Mouse (Mus musculus) embryo, embryonic 9.5 days (tissue): ENCODE data around the gene Irs2.

Source experiments
- DNase-seq: peaks from one replicate; pipeline ENCODE4 v3.0.0-alpha.2; 2017; ENCODE audit errors: extremely low spot score

The Irs2 gene

DNA sequence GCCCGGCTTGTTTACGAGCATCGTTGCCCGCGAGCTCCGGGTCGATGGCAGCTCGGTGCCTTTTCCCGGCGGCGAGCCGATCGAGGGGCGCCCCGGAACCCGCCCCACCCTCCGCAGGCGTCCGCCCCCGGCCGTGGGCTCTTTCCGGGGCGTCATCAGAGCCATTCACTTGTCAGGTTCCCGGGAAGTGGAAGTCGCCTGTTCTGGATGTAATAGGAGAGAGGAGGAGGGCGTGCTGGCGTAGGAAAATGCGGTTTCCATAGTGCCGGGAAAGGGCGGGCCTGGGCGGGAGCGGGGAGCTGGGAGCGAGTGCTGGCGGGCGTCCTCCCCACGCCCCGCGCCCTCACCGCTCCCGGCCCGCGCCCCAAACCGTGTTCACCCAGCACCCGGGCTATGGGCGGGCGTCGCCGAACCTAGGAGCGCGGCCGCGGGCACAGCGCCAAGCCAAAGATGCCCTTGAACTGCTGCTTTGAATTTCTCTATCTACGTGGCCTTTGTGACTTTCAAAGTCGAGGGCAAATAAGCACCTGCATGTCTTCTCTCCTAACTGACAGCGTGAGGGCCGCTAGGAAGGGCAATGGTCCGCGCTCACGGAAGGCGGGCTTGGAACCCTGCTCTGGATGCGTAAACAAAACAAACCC, 1.3 kb upstream of the Irs2 start:
- DNase-seq, result peak; percentile 82

DNA sequence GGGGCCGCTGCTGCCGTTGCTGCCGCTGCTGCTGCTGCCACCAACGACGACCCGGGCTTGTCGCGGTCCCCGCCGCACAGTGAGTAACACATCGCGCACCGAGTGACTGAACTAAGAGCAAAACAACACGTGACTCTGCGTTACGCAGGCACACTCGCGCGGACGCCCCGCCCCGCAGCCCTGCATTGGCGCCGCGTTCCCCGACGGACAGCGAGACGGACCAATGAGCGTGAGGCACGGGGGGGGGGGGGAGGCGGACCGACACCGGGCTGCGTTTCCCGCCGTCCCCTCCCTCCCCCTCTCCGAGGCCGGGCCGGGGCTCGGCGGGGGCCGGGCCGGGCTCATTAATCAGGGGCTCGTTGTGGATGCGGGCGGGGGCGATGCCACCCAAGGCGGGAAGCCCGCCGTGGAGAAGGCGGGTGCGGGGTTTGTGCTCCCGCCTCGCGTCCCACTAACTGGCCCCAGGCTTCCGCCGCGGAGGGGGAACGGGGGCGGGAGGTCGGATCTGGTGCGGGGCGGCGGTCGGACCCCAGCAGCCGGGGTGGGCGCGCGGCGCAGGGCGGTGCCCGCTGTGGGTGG, 673 bp upstream of the Irs2 start:
- peak; percentile 99 for DNase-seq

DNA sequence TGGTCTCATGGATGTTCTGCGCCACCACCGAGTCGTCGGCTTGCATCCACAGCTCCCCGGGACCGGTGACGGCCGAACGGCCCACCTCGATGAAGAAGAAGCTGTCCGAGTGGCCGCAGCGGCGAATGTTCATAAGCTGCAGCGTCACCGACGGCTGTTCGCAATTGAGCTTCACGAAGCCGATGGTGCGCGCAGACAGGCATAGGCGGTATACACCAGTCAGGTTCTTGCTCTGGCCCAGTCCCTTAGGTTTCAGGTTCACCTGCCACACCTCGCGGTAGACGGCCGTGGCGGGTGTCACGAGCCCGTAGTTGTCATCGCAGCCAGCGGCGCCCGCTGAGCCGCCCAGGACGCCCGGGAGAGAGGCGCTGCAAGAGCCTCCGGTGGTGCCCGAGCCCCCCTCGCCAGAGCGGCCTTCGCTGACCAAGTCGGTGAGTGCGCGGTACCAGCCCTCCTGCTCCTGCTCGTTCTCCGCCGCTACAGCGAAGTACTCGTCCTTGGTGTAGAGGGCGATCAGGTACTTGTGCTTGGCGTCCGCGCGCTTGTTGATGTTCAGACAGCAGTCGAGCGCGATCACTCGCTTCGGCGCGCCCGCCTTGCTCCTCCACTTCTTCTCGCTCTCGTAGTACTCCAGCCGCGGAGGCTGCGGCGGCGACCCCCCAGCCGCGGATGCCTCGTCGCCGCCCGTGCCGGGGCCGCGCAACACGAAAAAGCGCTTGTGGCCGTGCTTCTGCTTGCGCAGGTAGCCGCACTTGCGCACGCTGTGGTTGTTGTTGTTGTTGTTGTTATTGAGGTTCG, 478 bp downstream of the Irs2 start:
- peak; percentile 74 for DNase-seq

DNA sequence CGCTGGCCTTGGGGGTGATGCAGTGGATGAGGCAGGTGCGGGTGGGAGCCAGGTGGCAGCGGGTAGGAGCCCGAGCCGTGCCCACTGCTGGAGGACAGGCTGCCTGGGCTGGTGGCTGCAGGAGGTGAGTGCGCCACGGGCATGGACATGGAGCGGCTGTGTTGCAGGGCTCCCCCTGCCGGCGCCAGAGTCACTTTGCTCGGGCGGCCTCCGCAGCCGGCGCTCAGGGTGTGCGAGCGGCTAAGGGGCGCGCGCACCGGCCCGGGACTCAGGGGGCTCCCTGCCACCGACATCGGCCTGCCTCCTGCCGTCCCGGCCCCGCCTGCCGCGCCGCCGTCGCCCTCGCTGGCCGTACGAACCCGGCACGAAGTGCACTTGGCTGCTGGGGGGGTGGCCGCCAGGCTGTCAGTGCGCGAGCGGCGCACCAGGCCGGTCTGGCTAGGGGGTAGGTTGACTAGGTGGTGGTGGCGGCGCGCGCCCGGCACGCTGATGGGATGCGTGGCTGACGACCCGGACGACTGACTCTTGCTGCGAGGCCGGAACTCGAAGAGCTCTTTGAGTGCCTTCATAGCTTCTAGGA, 1.2 kb downstream of the Irs2 start:
- peak; percentile 89 for DNase-seq

DNA sequence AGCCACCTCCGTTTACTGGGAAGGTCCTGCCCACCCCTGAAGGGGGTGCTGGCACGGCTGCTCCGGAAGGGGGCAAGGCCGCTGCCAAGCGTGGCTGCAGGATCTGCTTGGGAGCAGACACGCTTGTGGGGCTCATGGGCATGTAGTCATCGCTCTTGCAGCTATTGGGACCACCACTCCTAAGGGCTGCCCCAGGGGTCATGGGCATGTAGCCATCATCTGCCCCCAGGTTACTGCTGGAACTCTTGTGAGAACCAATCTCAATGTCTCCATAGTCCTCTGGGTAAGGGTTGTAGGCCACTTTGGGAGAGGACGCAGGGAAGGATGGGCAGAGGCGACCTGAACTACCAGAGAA, 2.0 kb downstream of the Irs2 start:
- DNase-seq, result no peak

DNA sequence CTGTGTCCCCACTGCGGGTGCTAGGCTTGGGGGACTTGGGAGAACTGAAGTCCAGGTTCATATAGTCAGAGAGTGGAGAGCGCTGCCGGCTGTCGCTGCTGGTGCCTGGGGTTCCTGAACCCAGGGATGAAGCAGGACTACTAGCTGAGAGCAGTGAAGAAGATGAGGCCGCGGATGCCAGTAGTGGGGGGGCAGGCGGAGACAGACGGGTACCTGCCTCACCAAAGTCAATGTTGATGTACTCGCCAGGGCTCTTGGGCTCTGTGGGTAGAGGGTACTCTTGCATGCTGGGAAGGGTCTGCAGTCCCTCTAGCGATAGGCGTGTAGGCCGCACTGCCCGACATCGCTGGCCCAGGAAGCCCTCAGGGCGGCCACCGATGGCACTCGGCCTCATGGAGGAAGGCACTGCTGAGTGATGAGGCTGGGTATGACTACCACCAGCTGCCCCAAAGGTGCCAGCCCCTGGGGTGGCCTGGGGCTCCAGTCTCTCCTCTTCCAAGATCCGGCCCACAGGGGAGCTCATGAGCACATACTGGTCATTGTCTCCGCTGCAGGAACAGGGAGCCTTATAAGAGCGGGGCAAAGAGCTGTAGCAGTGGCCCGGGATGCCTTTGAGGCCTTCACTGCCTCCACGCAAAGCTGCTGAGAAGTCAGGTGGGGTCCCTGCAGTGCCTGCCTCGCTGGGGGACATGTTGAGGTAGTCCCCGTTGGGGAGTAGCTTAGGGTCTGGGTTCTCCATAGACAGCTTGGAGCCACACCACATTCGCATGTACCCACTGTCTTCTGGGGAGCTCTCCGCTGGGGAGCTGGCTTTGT, 2.6 kb downstream of the Irs2 start:
- DNase-seq, result no peak

DNA sequence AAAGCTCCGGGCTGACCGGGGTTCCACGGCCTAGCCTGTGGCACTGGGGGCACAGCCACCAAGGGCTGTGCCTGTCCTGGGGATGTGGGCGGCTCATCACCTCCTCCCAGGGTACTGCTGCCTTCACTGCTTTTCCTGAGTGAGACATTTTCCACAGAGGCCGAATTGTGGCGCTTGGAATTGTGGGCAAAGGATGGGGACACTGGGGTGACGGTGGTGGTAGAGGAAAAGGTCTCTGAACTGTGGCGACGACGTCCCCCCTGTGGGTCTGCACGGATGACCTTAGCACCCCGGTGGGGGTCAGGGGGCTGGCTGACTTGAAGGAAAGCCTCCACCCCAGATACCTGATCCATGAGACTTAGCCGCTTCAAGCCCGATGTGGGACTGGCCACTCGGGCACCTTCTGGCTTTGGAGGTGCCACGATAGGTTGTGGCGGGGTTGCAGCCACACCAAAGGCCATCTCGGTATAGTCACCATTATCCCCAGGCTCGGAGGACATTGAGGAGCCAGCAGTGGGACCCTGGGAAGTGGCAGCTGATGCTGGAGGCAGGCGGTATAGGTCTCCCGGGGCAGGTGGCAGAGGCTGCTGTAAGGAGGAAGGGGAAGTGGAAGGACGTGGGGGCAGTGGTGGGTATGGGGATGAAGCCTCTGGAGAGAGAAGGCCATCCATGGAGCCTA, 3.3 kb downstream of the Irs2 start:
- DNase-seq, result no peak

DNA sequence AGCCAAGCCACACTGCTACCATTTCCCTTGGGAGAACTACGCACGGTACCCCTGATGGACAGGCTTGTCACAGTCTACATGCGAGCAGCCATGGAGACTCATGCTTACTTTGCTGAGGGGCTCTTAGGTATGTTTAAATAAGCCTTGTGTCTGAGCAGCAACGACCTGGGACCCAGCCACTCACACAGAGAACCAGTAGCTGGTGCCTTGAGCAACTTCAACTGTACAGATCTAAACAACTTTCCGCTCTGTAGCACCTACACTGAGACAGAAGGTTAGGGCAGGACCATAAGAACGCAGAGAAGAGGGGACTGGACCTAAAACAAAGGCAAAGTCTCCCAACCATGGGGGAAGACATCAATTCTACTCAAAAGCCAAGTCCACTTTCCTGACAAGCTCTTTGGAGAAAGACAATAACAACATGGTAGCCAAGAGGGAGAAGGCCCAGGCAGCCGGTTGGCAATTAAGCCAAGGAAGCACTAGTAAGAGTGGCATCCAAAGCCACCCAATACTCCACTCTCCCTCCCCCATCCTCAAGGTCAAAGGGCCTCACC, 4.3 kb downstream of the Irs2 start:
- no peak for DNase-seq

DNA sequence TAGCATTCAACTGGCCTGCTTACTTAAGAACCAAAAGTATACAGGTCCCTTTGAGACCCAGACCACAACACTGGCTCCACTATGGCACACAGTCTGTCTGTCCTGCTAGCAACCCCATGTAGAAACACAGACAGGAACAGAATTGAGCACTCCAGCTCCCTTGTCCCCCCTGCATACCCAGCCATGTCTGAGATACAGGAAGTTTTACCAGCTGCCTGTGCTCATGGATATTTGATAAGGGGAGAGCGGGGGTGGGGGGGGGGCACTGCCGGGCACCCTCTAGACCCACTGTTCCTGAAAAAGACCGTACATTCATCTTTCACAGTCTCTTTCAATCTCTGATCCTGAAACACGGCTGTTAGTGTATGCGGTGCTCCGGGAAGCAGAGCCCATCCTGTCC, 5.0 kb downstream of the Irs2 start:
- DNase-seq, result no peak

DNA sequence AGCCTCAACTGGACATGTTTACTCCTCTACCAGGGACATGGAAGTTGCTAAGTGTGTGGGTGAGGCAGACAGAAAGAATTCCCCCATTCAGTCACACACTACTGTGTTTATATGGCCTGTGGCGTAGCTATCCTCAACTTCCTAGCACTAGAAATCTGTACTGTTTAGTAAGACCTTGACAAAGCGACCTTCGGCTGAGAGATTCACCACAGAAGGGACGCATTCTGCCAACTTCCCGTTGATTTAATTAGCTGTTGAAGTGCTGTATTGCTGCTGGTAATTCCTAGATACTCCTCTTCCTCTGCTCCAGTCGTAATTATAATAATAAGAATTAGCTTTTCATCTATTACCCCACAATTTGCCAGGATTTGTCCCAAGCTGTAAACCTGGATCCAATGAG, 5.4 kb downstream of the Irs2 start:
- DNase-seq, result no peak

DNA sequence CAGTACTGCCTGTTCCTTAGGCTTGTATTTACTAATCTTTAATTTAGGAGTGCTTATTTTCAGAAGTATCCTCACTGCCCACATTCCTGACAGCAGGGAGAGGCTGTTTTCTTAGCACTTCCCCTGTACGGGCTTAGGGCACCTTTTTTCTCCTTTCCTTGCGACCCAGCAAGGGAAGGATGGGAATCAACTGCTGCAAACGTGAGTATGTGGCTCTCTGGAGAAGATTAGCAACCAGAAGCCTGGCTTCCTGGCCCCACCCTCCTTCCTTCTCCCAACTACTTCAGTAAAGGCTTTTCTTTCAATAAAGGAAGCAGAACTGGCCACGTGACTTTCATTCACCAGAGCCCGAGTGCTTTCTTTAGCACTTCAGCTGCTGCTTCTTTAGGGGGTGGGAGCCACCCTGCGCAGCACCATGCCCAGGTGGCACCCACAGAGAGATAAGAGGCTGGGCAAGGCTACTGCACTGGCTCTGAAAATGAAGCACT, 7.2 kb downstream of the Irs2 start:
- no peak for DNase-seq

DNA sequence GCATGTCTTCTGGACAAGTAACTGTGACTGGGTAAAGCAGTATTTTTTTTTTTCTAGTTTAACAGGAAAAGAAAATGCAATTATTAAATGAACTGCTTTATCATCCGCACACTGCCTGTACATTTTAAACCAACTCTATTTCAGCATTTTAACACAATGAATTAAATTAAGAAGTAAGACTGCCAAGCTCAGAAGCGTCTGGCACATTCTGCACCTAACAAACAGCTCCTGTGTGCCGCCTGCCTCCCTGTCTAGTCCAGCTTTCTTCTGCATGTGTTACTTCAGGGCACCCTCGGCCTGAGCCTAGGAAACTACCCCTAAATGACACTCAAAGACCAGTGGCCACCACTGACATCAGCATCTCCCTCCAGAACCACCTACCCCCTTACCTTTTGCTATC, 8.7 kb downstream of the Irs2 start:
- no peak for DNase-seq

DNA sequence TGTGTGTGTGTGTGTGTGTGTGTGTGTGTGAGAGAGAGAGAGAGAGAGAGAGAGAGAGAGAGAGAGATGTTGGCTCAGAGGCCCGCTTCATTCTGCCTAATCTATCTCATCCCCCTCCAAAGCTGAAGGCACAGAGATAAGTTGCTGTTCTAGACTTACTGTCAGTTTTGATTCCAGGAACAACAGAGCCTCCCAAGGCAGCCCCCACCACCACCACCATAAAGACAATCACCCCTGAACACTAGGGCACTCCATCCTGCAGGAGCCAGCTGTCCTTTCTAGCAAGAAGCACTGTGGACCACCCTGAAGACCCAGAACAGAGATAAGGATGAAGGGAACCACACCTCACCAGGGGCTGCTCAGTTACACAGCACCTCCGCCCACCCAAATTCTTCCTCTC, 12.0 kb downstream of the Irs2 start:
- DNase-seq, result no peak

DNA sequence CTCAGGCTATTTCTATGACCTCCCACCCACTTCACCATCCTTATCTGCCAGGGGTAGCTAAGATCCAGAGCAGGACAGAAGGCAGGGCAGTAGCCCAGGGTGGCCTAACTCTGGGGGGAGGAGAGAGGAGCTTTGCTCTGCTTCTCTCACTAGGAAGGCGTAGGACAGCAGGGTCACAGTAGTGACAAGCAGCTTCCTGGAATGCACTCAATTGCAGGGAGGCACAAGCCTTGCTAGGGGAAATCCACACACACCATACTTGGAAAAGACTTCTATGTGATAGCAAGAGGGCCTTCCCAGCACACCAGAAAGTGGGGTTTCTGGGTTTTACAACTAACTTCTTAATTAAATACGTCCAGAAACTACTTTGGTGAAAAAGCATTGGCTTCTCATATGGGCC, 12.5 kb downstream of the Irs2 start:
- no peak for DNase-seq

DNA sequence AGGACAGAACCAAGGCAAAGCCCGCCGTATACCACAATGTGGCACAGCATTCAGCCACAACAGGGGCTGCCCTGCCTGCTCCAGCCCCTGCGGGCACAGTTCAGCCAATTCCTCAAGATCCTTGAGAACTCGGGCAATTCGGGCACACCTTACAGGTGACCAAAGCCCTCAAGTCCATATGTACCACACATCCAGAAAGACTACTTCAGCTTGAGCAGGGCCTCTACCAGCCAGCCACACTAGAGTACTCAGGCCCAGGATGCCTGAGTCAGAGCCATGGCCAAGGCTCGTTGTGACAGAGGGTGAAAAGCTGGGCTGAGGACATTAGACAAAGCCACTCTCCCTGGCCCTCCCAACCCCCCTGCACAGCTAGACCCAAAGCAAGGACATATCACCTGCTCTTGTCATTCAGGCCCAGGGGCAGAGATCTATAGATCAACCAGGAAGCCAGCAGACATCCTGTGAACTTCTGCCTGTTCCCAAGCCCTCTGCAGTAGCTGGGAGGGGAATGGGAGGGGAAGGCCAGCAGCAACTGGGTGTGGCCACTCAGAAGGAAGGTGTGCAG, 13.8 kb downstream of the Irs2 start:
- no peak for DNase-seq

DNA sequence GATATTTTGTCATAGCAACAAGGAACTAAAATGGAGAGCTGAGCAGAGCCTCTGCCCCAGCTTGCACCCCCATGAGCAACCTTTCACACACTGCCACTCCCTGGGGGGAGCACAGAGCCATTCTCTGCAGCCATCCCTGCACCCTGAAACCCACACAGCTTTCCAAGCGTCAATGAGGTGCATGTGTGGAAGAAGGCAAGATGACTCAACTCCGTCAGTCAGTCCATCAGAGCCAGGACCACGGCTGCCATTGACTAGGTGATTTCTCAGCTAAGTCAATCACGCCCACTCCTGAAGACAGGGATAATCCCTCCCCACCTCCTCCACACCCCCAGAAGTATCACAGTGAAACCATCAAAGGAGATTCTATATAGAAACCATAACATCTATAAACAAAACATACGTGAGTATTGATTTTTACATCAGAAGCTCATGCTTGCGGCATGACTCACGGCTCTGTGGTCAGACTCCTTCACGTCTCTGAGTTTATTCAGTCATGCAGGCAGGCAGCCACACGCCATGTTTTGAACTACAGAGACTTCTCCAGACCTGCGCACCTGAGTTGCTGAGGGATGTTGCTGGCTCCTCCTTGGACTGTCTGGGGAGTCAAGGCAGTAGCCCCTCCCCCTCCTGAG, 14.6 kb downstream of the Irs2 start:
- DNase-seq, result no peak

DNA sequence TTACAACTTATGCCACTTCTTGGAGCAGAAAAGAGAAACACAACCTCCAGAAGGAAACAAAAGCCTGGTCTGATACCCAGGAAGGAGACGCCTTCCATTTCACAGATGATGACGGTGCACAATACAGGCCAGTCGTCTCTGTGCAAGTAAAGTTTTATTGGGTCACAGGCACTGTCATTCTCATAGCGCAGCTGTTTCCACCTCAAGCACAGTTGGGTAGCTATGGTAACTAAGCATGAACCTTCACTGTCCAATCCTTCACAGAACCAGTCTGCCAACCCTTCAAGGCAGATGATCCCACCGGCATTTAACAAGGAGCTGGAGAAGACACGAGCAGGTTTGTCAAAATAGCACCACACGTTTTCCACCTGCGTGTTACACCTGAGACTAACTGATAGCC, 16.2 kb downstream of the Irs2 start:
- no peak for DNase-seq

DNA sequence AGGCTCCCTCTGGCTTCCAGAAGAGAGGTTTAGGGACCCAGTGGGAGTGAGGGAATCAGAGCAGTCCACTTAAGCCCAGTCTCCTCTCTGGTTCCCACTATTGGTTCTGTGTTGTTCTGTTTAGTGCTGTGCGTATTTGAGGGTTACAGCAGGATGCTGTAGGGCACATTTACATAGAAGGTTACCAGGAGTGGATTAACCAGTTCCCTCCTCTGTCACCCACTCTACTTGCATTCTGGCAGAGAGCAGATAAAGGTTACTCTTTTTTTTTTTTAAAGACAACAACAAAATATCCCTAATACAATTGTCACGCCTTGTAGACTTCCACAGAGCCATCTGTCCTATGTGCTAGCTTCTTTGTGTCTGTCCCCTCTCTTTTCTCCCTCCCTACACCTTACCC, 16.9 kb downstream of the Irs2 start:
- no peak for DNase-seq

DNA sequence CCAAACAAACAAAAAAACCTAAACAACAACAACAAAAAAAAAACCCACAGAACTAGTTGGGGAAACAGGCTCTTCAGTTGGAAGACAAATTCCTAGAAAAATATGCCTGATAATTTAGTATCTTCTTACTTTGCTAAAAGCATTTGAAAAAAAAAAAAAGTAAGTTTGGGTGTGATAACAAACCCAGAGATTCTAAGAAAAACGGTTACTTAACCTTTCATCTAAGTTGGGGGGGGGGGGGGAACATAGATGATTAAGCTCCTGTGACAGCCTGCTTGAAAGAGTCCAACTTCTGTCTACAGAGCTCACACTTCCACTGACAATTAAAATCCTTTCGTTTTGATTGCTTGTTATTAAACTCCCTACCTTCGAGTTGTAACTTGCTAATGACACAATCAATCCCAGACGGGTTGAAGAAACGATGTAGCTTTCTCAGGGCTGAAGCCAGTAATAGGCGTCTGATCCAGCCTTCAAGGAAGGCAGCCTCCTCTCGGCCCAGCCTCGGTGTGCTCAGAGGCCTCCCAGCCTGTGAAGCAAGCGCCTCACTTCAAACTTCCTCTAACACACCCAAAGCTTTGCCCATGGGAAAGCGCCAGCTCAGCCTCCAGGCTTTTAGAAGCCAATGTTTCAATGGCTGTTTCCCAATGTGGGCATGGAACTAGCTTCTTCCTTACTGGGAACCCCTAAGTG, 17.7 kb downstream of the Irs2 start:
- DNase-seq, result no peak

DNA sequence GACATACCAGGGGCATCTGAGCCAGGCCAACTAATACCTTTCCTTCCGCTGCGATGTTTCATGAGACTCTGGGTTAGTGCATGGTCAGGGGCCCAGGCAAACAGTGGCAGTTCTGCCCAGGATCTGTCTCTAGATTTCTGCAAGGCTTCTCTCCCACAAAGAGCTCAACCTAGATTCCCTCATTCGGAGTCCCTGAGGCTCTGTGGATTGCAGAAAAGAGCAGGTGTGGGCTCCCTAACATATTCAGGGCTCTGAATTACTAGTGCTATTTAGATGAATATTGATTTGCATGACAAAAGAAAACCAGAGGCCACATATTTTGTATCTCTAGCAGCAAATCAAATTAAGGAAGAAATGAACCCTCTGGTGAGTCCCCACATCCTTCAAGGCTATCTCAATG, 18.3 kb downstream of the Irs2 start:
- DNase-seq, result no peak
